Mouse (Mus musculus): ENCODE data around the gene Plcd4.

GRCm38 (mm10) chr1:74582621-74583020 lies 39.9 kb downstream of the Plcd4 start:
- TF ChIP-seq POLR2A (IDR thresholded peaks at IDR 0.05; ENCODE audit: low read depth, low read length) (no peak), CTCF (IDR thresholded peaks at IDR 0.05; ENCODE audit: extremely low read depth, insufficient read depth, insufficient read length, insufficient replicate concordance) (no peak)

All from spleen, adult 2 months (tissue).